Mouse (Mus musculus) splenic B cell, adult 2 months (primary cell): Measurements from ENCODE around the gene Rundc3b.

Source experiments
- DNase-seq: peaks from one replicate; pipeline ENCODE4 v3.0.0-alpha.2; 2011; ENCODE audit warnings: low read depth, low spot score
- H3K27me3 ChIP-seq: 2 replicates; pipeline ENCODE4 v1.6.1; 2012; ENCODE audit warnings: mild to moderate bottlenecking, low read length, moderate library complexity, mixed read lengths; ENCODE audit not compliant: control insufficient read depth, poor library complexity, insufficient read depth, severe bottlenecking
- H3K36me3 ChIP-seq: 2 replicates; pipeline ENCODE4 v1.6.1; 2012; ENCODE audit warnings: mild to moderate bottlenecking, low read length, moderate library complexity, mixed read lengths; ENCODE audit not compliant: control insufficient read depth, poor library complexity, insufficient read depth, severe bottlenecking

The Rundc3b gene

GRCm38 (mm10) chr5:8544512-8544911 is 78.2 kb downstream of the Rundc3b start:
- H3K27me3 ChIP-seq: no peaks in the 10 kb centered on the region

DNA sequence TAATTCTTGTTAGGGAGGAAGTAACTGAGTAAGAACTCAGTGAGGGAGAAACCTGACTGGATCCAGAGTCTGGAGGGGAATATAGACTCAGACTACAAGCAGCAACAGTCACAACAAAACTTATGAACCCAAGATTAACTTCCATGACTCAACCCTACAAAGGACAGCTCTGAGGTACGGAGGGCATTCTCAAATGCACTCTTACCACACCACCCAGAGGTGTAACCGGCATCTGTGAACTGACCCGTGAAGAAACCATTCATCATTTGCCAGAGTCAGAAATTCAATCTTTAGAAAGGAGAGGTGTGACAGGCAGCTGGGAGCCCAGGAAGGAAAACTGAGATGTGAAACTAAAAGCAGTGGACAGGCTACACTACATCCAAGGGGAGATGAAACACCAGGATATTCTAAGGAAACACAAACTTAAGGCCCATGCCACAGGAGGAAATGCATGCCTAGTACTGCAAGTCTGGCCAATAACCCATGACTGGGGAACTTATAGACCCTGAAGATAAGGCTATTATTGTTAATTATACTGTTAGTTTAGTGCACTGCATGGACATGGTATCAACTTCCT is 80.0 kb downstream of the Rundc3b start:
- DNase-seq: no peak
- Histone ChIP-seq H3K36me3 (no peaks in the 10 kb centered on the region), H3K27me3 (no peaks in the 10 kb centered on the region)

More at GRCm38 (mm10) chr5:8544512-8544911, 78.2 kb downstream of the Rundc3b start:
- H3K36me3 ChIP-seq: no peaks in the 10 kb centered on the region
- DNase-seq: no peak

DNA sequence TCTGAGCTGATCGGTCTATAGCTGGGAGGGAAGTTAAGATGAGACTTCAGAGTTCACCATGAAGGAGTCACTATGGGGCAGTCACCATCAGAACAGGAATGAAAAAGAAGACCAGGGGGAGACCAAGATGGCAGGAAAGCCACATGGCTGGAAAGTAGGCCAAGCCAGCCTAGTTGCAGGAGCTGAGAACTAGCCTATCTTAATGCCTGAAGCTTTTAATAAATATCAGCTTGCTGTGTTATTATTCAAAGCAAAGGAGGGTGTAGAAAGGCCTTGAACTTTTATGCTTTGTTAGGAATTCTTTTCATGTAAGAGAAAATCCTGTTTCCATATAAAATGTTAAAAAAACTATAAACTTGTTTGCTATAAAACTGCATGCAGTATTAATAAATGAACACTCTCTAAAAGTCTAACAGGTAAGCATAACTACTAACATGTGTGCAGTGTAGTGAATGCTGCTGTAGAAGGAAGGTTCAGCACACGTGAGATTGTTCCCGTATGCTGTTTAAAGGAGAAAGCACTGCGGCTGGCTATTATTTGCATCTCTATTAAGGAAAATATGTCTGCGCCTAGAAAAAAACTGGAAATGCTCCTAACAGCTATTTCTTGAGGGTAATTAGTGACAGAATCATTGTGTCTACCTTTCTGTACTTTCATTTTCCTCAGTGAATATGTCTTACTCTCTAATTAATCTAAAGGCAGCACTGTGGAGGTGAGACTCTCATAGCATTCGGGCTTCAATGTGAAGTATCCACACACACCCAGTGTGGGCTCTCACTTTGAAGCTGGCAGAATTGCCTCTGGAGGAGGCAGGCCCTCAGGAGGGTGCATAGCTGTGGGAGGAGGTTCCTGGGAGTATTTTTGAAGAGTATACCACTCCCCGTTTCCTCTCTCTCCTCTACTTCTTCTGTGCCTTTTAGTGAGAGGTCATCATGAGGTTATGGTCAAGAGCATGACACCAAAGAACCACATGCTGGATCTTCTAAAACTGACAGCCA is 81.3 kb downstream of the Rundc3b start:
- DNase-seq: no peak
- Histone ChIP-seq H3K36me3 (no peaks in the 10 kb centered on the region), H3K27me3 (no peaks in the 10 kb centered on the region)

GRCm38 (mm10) chr5:8519006-8519405 is 103.7 kb downstream of the Rundc3b start:
- H3K27me3 ChIP-seq: no peaks in the 10 kb centered on the region
- no peak for DNase-seq
- H3K36me3 ChIP-seq: no peaks in the 10 kb centered on the region

DNA sequence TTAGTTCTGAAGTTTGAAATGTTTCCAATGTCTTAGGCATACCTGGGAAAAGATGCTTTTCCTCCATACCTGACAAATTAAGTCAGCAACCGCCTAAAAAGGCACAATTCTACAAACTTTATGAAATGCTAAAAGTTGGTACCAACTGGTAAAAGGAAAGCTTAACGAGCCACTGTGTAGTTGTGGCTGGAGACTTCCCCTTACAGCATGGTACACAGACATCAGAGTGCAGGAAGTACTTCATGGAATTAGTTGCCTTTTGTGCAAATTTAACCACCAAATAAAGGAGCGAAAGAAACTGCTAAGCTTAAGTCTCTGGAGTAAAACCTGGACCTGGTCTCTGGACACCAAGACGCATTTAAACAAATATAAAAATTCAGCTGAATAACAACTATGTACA is 131.0 kb downstream of the Rundc3b start:
- no peak for DNase-seq
- no peaks in the 10 kb centered on the region for H3K36me3 ChIP-seq
- H3K27me3 ChIP-seq: no peaks in the 10 kb centered on the region

DNA sequence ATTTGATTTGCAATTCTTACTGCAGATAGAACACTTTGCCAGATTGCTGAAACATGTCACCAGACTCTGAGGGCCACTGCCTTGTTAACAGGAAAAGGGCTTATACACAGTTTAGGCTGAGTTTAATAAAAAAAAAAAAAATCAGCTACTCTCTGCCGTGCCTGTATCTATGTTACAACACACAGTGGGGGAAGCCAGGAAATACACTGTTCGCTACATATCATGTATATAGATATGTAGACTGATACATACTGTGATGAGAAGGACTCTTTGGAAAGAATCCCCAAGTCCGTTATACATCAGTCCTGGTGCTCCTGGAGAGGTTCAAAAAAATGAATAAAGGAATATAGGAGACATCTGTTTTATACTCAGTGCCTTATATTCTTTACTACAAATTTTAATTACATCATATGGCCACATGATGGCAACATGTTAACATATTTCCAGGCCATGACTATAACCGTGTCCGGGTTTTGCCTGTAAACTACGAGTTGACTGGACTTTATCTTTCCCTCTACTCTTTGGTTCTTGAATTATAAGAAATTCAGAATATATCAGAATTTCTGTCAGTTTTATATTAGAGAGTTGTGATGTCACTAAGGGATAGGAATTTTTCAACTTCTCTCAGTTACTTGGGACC is 133.2 kb downstream of the Rundc3b start:
- Histone ChIP-seq H3K36me3 (no peaks in the 10 kb centered on the region), H3K27me3 (no peaks in the 10 kb centered on the region)
- DNase-seq: peak; percentile 67

- no peak for DNase-seq
- Histone ChIP-seq H3K36me3 (no peaks in the 10 kb centered on the region), H3K27me3 (no peaks in the 10 kb centered on the region)
Observed at GRCm38 (mm10) chr5:8488701-8489297, 134.0 kb downstream of the Rundc3b start.

DNA sequence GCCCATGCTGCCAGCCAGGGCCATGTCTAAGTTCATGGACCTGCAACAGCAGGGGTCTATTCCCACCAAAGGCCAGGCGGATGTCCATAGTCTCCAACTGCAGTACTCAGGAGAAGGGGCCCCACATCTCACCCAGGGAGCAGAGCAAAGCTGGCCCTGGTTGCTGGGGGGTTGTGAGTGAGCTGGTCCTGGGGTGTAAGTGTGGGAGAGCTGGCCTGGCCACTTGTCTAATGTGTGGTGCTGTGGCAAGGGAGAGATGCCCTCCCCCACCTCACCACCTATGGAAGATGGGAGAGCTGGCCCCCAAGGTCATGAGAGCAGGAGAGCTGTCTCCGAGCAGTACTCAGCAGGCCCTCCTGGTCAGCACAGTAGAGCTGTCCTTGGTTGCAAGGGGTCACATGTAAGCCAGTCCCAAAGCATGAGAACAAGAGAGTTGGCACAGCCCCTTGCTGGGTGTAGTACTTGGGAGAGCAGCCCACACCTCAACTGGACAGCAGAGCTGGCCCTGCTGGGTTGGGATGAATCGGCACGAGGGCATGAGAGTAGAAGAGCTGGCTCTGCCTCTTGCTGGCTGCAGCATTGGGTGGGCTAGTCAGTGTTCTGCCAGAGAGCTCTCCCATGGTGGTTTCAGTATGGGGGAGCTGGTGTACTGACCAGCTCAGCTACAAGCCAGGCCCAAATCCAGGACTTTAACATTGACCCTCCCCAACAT is 134.6 kb downstream of the Rundc3b start:
- no peak for DNase-seq
- no peaks in the 10 kb centered on the region for H3K36me3 ChIP-seq
- no peaks in the 10 kb centered on the region for H3K27me3 ChIP-seq

DNA sequence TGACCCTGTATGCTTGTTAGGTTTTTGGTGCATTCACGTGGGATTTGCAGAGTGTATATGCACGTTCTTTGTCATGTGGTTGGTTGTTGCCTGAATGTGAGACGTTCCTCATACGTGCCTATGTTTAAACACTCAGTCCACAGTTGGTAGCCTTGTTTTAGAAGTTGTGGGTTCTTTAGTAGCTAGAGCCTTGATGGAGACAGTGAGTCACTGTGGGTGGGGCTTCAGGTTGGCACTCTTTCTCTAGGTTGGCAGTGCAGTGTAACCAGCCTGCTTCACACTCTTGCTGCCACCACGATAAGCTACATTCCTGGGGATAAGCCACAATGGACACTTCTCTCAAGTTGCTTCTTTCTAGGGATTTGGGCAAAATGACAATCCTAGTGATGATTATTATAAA is 166.2 kb downstream of the Rundc3b start:
- Histone ChIP-seq H3K27me3 (no peaks in the 10 kb centered on the region), H3K36me3 (no peaks in the 10 kb centered on the region)
- peak; percentile 21 for DNase-seq

DNA sequence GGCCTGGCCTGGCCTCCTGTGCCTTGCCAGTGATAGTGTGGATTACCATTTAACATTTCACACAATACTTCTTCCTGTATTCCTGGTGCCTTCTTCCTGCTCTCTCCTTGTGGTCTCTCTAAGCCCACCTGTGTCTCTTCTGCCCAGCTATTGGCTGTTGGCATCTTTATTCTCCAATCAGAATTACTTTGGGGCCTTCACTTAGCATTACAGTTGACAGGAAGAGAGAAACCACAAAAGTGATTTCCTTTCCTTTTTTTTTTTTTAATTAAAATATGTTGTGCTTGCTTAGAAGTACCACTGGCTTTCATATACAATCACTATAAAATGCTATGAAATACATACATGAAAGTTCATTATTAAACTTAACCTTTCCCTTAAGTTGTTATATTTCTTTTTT is 167.2 kb downstream of the Rundc3b start:
- Histone ChIP-seq H3K27me3 (no peaks in the 10 kb centered on the region), H3K36me3 (no peaks in the 10 kb centered on the region)
- no peak for DNase-seq
